Comparison of ENCODE assay signal across 20 mouse cellular contexts in genomic region chr7:54565569-54566179, GRCm38 (mm10).
DNase-seq lines count a peak whose midpoint lies in the region; ATAC-seq and TF ChIP-seq lines count a peak whose summit lies in the region.
"Had no signal": no experiment of that assay in that cellular context is flagged by ENCODE, and none has a peak within 500 bp of the region (broad histone marks: within the 10 kb centered on the region; RNA-seq: fewer than 3 reads in every experiment).

No protein-coding gene starts in this region.

- no peaks in the 10 kb centered on the region for H3K27me3 ChIP-seq in neural tube, embryonic 12.5 days (replicated peaks)
- no peaks in the 10 kb centered on the region for H3K27me3 ChIP-seq in midbrain, embryonic 15.5 days (replicated peaks)
- no peaks in the 10 kb centered on the region for H3K27me3 ChIP-seq in heart, adult 2 months (ENCODE audit: control insufficient read depth, insufficient read depth, low read length)
- H3K27me3 ChIP-seq in liver, embryonic 11.5 days (replicated peaks; ENCODE audit: control insufficient read depth, insufficient read depth, low read length) = no peaks in the 10 kb centered on the region
- H3K27me3 ChIP-seq: heart, embryonic 15.5 days; limb, embryonic 12.5 days had no signal

- H3K4me1 ChIP-seq in neural tube, embryonic 12.5 days = no peaks in the 10 kb centered on the region
- no peaks in the 10 kb centered on the region for H3K4me1 ChIP-seq in midbrain, embryonic 15.5 days
- H3K4me1 ChIP-seq in heart, adult 2 months (ENCODE audit: control insufficient read depth, insufficient read depth, low read length) = no peaks in the 10 kb centered on the region
- H3K4me1 ChIP-seq in liver, embryonic 11.5 days (replicated peaks; ENCODE audit: control insufficient read depth, insufficient read depth, low read length) = no peaks in the 10 kb centered on the region
- H3K4me1 ChIP-seq: heart, embryonic 15.5 days; limb, embryonic 12.5 days had no signal

- H3K9ac ChIP-seq in neural tube, embryonic 12.5 days = no peak overlapping the region
- no peak overlapping the region for H3K9ac ChIP-seq in midbrain, embryonic 15.5 days
- H3K9ac ChIP-seq in heart, adult 2 months (ENCODE audit: low read depth, low read length) = no peak overlapping the region
- no peak overlapping the region for H3K9ac ChIP-seq in liver, embryonic 11.5 days (ENCODE audit: low read depth, low read length)
- H3K9ac ChIP-seq: heart, embryonic 15.5 days; limb, embryonic 12.5 days; liver, embryonic 14.5 days had no signal

- H3K4me2 ChIP-seq in neural tube, embryonic 12.5 days (replicated peaks) = no peak overlapping the region
- no peak overlapping the region for H3K4me2 ChIP-seq in midbrain, embryonic 15.5 days
- H3K4me2 ChIP-seq in liver, embryonic 11.5 days = no peak overlapping the region
- H3K4me2 ChIP-seq: heart, embryonic 15.5 days; limb, embryonic 12.5 days had no signal

- peak; percentile 78 for ATAC-seq in neural tube, embryonic 12.5 days (ENCODE audit: low FRiP score, low read depth)
- no peak for ATAC-seq in midbrain, embryonic 15.5 days (replicated peaks)
- no peak for ATAC-seq in liver, embryonic 11.5 days (replicated peaks; ENCODE audit: low FRiP score)

- TF ChIP-seq CTCF in heart, adult 2 months (IDR thresholded peaks at IDR 0.05) = no peak

- DNase-seq in cerebellum, postnatal 14 days = peak; percentile 5 to 7
- no peak for DNase-seq in cerebellum, adult 11-12 months
- no peak for DNase-seq in neural tube, embryonic 10.5 days (ENCODE audit: extremely low spot score, low spot score)
- no peak for DNase-seq in right cerebral cortex, postnatal 36 days (ENCODE audit: low spot score in 2 of 2)
- no peak for DNase-seq in heart, adult 2 months
- no peak for DNase-seq in liver, embryonic 11.5 days (ENCODE audit: low spot score)
- DNase-seq: adrenal gland, postnatal 14 days; cerebellum, adult 9-10 months; embryo, embryonic 11 days; heart, adult 18-20 months; kidney, adult 2 months; kidney, postnatal 14 days; right cerebral cortex, postnatal 4 days; thymus, postnatal 36 days had no signal

- no peaks in the 10 kb centered on the region for H3K79me2 ChIP-seq in heart, adult 2 months (replicated peaks; ENCODE audit: control insufficient read depth, insufficient read depth, low read length)

- H3K9me3 ChIP-seq in neural tube, embryonic 12.5 days = no peaks in the 10 kb centered on the region
- H3K9me3 ChIP-seq in midbrain, embryonic 15.5 days = no peaks in the 10 kb centered on the region
- no peaks in the 10 kb centered on the region for H3K9me3 ChIP-seq in liver, embryonic 11.5 days (ENCODE audit: control insufficient read depth, low read length)
- H3K9me3 ChIP-seq: heart, embryonic 15.5 days; limb, embryonic 12.5 days had no signal

- TF ChIP-seq POLR2A in heart, adult 2 months (IDR thresholded peaks at IDR 0.05; ENCODE audit: insufficient read depth, low read depth, low read length) = no peak

- no peak for TF ChIP-seq EP300 in heart, adult 2 months (IDR thresholded peaks at IDR 0.05; ENCODE audit: insufficient read depth, low read depth, low read length)

- intact Hi-C loops in heart, adult 2 months (cut with DNase I) = no loop called here

- no peak overlapping the region for H3K27ac ChIP-seq in neural tube, embryonic 12.5 days
- H3K27ac ChIP-seq in midbrain, embryonic 15.5 days = 0 out of 2 replicates have a peak overlapping the region, but pooled peaks have one; percentile 11
- H3K27ac ChIP-seq in heart, adult 2 months = no peak overlapping the region
- no peak overlapping the region for H3K27ac ChIP-seq in liver, embryonic 11.5 days (ENCODE audit: low read depth, low read length)
- H3K27ac ChIP-seq: heart, embryonic 15.5 days; limb, embryonic 12.5 days; liver, embryonic 14.5 days had no signal

- H3K4me3 ChIP-seq in neural tube, embryonic 12.5 days = no peak overlapping the region
- H3K4me3 ChIP-seq in midbrain, embryonic 15.5 days = no peak overlapping the region
- no peak overlapping the region for H3K4me3 ChIP-seq in heart, adult 2 months
- H3K4me3 ChIP-seq in liver, embryonic 11.5 days (ENCODE audit: low read depth, low read length) = no peak overlapping the region
- H3K4me3 ChIP-seq: heart, embryonic 15.5 days; limb, embryonic 12.5 days; myocyte had no signal

- no peaks in the 10 kb centered on the region for H3K36me3 ChIP-seq in neural tube, embryonic 12.5 days
- no peaks in the 10 kb centered on the region for H3K36me3 ChIP-seq in midbrain, embryonic 15.5 days (replicated peaks)
- H3K36me3 ChIP-seq in heart, adult 2 months (ENCODE audit: control insufficient read depth, insufficient read depth, low read length) = no peaks in the 10 kb centered on the region
- no peaks in the 10 kb centered on the region for H3K36me3 ChIP-seq in liver, embryonic 11.5 days (ENCODE audit: control insufficient read depth, insufficient read depth, low read length)
- H3K36me3 ChIP-seq: heart, embryonic 15.5 days; limb, embryonic 12.5 days had no signal

- 46% methylated on average over 3 of the region's 3 CpGs for WGBS in neural tube, embryonic 12.5 days
- WGBS in midbrain, embryonic 15.5 days = 56% methylated on average over 3 of the region's 3 CpGs
- WGBS in heart, adult 2 months = 57% methylated on average over 3 of the region's 3 CpGs
- WGBS in liver, embryonic 11.5 days = 85% methylated on average over 3 of the region's 3 CpGs

Comparison
In these comparisons a context has a peak if more than half of its experiments do, and no peak if none do; other contexts are left out.
1. DNase-seq: peak in cerebellum, postnatal 14 days (2 of 2); none in cerebellum, adult 11-12 months (single experiment), neural tube, embryonic 10.5 days (single experiment), right cerebral cortex, postnatal 36 days (0 of 2), heart, adult 2 months (0 of 2) and liver, embryonic 11.5 days (single experiment).